Mouse (Mus musculus): ENCODE data around the gene Ddx25.

DNA sequence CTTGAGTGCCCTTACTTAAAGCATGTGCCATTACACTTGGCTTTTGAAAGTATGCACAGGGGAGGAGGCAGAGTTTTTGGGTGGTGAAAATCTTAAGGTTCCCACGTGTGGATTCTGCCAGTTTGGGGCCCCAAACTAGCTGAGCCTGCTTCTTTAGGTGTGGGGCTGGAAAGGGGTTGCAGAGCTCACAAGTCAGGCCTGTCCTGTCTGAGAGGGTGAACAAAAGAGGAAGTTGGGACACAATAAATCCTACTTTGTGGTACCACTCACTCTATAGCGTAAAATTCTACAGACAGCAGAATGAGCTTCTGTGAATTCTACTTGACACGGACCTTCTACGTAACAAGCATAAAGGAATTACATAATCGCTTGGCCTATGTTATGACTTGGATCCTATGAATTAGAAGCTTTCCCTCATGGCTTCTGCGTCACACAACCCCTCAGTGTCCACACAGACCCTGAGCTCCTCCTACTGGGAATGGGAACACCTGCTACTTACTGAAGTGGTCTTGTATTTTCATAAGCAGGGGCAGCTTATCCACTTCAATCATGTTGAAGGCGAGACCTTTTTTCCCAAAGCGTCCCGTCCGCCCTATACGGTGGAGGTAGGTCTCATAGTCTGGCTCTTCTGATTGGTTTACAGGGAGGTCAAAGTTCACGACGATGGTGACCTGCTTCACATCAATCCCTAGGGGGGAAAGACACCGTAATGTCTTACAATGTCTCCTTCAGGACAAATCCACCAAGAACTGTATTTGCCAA is 15.0 kb downstream of the Ddx25 start:
- TF ChIP-seq POLR2A (IDR thresholded peaks at IDR 0.05; ENCODE audit: low read depth, low read length) (no peak), CTCF (IDR thresholded peaks at IDR 0.05; ENCODE audit: borderline replicate concordance, insufficient read depth, low read length) (no peak)
